Mouse (Mus musculus) testis, adult 2 months (tissue): Measurements from ENCODE around the gene Fntb.

Source experiments
- CTCF ChIP-seq: fragments of 200-500 bp; IDR thresholded peaks from 2 replicates; pipeline ENCODE4 v1.5.1; 2012; ENCODE audit warnings: low read depth, mild to moderate bottlenecking, inconsistent platforms, low read length, moderate library complexity; ENCODE audit not compliant: control insufficient read depth, insufficient read depth, insufficient replicate concordance
- POLR2A ChIP-seq: fragments of 200-500 bp; IDR thresholded peaks from 2 replicates; pipeline ENCODE4 v1.6.1; 2012; ENCODE audit warnings: low read depth, mild to moderate bottlenecking, inconsistent platforms, low read length, moderate library complexity; ENCODE audit not compliant: control insufficient read depth

GRCm38 (mm10) chr12:76934438-76934837 is 169.0 kb downstream of the Fntb start:
- TF ChIP-seq POLR2A (no peak), CTCF (no peak)
